Mouse (Mus musculus): Measurements from ENCODE around the gene Gpc6. TPM values are rescaled to one million over a fixed set of nuclear protein-coding genes. Genes with fewer than 3 reads are reported as not detected.

Gene Gpc6
- polyA plus RNA-seq, 3 experiments from 2014 or later: 0.17 TPM; not detected in 2

- no peak for ATAC-seq
Observed at GRCm38 (mm10) chr14:117716305-117716704, 791.2 kb downstream of the Gpc6 start.

DNA sequence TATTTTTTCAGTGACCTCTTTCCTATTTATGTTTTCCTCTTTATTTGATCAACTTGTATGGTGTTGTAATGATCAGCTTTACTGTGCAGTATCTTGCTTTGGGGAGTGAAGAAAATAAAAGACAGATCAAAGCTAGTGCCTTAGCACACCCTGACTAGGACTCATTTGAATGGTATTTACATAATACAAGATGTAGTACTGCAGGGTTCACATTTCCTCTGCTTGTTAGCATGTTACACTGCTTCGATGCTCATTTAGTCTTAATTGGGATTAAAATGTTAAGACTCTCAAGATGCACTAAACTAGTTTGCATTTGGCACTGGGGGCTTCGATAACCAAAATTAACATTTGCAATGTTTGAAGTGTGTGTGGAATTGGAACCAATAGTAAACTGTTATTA, 803.6 kb downstream of the Gpc6 start:
- ATAC-seq: no peak

DNA sequence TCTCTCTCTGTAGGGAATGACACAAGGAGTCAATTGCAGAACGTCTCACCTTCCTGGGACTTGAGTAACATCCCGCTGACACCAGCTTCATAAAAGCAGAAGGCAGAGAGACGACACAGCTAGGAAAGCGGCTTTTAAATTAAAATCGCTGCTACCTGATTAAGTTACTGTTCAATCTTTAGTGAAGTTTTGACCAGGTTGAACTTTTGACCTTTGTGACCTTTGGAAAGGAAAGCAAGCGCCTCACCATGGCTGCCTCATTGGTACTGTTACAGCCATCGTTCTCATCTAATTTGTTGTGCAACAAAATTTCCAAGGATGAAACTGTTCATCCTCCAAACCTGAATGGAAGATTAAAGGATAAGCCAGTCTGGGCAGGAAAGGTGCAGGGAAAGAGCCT, 830.1 kb downstream of the Gpc6 start:
- ATAC-seq: no peak

GRCm38 (mm10) chr14:117756505-117756904, 831.4 kb downstream of the Gpc6 start:
- no peak for ATAC-seq

GRCm38 (mm10) chr14:117757790-117758358, 832.8 kb downstream of the Gpc6 start:
- no peak for ATAC-seq

DNA sequence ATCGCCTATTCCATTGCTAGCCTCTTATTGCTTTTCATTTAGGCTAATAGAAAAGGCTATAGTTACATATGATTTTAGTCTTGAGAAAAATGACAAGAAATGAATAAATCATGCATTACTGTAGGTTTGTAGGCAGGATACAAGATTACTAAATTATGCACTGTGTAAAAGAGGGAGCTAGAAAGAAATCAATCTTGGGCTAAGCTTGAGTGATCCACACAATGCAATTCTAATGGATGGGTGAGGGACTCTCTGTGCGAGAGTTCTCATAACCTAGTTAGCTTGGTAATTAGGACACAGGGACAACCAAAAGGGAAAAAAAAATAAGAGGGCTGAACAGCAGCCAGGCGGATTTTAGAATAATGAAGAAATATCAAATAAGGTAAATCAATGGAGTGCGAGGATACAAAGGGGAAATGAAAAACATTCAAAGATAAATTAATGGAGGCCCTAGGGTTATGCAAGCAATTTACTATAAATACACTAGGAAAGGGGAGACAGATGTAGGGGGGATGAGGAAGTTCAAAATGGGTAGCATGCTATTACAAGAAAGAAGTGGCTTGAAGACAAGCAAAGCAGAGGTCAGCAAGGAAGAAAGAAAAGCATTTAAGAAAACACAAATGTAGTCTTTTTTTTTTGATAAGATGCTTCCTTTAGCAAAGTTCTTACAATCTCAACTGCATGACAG, 835.9 kb downstream of the Gpc6 start:
- ATAC-seq: no peak

DNA sequence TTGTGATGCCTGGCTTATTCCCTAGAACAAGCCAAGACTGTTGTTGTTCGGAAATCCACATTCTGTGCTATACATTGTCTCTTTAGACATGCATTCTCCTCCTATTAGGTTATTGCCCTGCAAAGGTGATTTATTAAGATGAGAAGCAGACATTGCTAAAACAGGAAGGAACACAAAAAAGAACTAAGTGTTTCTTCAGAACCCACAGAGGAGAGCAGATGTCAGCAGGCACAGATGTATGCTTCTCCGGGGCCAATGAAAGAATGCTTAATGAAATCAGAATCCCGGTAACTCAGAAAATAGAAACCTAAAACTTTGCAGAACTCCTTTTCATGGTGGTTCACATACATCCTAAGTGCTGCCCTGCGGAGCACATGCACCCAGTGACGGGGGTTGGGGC, 837.8 kb downstream of the Gpc6 start:
- no peak for ATAC-seq

DNA sequence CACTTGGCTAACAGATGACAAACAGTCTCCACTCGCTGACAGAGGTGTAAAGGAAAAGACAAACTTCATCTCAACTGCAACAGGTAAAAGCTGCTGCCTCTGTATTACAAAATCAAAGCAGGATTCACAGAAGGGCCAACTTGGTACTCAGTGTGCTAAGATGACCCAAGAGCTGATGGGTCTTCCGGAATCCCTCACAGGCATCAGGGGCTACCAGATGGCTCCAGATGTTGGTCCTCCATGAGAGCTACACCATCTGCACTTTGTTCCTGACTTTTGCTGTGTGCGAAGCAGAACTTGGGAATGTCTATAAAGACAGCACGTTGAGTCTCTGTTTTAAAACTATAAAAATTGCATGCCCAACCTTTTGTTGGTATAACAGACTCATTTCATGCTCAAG, 842.7 kb downstream of the Gpc6 start:
- no peak for ATAC-seq

DNA sequence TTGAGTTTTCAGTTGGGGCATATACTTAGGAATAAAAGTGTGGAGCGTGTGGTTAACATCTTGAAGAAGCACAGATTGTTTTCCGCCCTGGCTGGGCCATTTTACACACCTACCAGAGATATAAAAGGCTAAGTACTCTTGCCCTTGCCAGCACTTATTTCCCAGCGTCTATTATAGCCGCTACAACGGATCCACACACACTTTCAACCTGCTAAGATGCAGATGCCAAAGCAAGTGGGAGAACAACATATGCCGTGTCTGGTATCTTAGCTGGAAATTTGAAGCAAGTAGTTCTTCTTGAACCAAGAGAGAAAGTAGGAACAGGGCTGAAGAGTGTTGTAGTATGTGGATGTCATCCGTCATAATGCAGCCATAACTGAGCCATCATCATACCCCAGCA, 843.6 kb downstream of the Gpc6 start:
- no peak for ATAC-seq

- no peak for ATAC-seq
Observed at GRCm38 (mm10) chr14:117773373-117773772, 848.3 kb downstream of the Gpc6 start.

DNA sequence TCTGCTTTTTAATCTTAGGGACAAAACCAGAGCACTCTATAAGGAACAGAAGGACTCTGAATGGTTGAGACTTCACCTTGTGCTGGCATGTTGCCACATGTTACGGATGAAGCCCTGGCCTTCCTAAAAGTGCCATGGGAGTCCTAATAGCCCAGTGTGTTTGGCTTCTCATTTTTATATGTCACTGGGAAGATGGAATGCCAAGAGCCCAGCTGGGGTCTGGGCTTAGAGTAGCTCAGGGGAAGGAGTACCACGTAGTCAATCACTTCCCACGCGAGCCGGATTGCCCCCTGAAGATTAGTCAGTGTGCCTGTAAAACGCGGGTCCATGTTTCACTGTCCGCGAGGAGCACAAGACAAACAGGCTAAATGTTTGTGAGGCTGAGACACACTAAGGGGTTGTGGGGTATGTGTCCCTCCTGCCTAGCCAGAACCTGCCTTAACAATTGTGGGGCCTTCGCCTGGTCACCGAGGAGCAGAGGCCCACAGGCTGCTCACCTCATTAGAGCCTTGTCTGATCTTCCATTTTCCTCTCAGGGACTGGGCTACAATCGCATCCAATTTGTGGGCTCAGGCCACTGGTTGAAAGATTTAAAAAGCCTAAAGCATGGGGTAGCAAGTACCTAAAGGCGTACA, 852.9 kb downstream of the Gpc6 start:
- no peak for ATAC-seq

DNA sequence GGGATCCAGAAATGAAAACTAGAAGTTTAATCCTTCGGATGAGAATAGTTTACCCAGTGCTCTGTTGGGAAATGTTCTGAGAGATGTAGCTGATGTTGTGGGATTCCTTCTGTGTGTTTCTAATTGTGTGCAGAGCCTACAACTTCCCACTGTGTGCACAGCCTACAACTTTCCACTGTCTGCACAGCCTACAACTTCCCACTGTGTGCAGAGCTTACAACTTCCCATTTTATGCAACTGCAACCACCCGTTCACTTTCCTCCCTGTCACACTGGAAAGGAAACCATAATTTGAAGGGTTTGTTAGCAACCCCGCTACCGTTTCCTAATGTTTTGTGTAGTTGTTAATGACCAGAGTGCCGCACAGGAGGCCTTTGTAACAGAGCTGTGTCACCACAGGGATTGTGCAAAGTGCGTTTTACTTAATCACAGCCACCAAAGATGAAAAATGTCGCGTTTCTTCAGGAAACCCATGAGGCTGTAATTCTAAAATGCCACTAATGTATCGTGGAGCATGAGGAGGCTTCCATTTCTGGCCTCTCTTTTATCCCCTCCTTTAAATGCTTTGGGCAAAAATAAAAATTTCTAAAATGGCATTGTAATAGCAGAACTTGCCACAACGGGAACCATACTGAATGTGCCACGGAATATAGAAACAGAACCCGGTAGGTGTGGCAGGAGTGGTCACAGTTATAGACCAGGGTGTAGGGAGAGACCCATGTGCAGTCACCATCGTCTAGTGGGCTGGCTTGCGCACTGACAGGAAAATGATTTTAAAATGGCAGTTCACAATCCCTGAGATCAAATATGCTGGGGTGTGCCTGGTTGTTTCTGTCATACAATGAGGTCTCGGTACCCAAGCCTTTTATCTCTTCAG, 853.7 kb downstream of the Gpc6 start:
- no peak for ATAC-seq

DNA sequence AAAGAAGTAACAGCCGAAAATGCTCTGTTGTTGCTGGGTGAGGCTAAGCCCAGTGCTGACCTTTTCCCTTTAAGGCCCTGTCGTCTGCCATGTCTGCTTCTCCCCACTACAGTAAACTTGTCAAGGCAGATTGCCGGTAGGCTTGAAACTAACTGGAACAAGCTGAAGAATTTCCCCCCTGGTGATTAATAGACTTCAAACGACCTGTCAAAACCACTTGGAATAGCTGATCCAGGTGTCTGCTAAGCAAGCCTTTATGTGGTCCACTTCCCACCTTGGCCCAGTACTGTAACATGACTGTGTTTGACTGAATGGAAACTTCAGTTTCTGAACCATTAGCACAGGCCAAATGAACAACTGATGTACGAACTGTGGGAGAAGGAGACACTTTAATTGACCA, 856.6 kb downstream of the Gpc6 start:
- ATAC-seq: no peak

DNA sequence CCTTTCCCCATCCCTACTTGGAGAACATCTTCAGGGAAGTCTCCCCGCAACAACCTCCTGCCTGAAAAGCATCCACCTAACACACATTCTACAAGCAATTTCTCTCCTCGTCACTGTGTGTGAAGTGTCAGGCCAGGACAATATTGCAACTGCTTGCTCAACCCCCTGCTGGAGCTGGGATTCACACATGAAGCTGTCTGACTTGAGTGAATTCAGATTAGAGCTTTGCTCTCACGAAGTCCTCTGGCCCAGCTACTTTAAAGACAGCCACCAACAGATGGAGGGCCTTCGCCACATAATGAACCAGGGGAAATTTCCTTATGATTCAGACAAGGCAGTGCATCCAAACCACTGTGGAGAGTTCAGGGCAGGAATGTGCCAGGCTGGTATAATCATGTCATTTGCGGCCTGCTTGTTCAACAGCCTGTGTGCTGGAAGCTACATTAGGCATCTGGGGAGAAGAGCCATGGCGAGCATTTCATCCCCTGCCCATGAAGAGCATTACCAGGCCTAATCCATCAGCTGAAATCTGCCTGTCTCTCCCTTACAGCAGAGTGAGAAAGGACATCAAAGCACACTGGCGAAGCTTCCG, 858.7 kb downstream of the Gpc6 start:
- ATAC-seq: no peak

DNA sequence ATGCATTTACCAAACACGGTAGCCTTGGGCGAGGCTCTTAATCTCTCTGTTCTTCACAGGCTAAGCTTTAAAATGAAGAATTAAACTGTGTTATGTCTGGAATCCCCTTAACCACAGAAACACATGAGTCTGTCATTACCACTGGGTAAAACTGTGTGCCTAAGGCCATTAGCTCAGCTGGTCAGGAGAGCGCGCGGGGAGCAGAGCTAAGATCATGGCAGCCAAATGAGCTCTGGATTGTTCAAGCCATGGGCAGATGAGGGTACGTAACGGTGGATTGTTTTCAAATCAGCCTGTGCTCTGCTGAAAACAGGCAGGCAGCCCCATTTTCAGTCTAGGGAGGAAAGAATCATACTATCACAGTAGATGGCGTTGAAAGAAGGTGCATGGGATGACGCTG, 859.8 kb downstream of the Gpc6 start:
- ATAC-seq: no peak

GRCm38 (mm10) chr14:117785507-117786085, 860.5 kb downstream of the Gpc6 start:
- no peak for ATAC-seq

DNA sequence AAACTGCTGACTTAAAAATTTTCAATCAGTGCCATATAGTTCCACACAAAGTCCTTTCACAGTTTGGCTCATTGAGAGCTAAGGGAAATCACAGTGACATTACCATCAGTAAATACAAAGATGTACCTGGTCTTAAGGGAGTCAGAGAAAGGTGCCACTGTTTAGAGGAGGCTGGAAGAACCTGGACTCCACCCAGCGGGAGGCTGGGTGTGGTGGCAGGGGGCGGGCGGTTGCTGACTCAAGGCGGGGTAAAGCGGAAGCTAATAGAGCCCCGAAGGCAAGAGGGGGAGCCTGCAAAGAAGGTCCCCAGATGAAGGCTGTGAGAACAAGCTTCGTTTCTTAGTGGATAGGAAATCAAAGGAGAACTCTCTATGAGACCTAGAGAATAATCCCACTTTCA, 861.5 kb downstream of the Gpc6 start:
- no peak for ATAC-seq

- ATAC-seq: no peak
Observed at GRCm38 (mm10) chr14:117794874-117795273, 869.8 kb downstream of the Gpc6 start.

GRCm38 (mm10) chr14:117796661-117797060, 871.5 kb downstream of the Gpc6 start:
- ATAC-seq: no peak

- ATAC-seq: no peak
Observed at GRCm38 (mm10) chr14:117800399-117800798, 875.3 kb downstream of the Gpc6 start.

- no peak for ATAC-seq
Observed at GRCm38 (mm10) chr14:117807846-117808245, 882.7 kb downstream of the Gpc6 start.

GRCm38 (mm10) chr14:117808326-117808725, 883.2 kb downstream of the Gpc6 start:
- no peak for ATAC-seq
